Mouse (Mus musculus): ENCODE data around the gene Gm13693.
"Not testable (repeated sequence)": the region's sequence is repeated elsewhere in the genome, so short reads cannot be mapped to it uniquely, and the experiment has no call there.

Gene Gm13693

GRCm38 (mm10) chr2:83961203-83961602 lies at the start of gene Gm13693:
Gm13693 (plus strand) TSS chr2:83961503.
- not testable (repeated sequence) for DNase-seq (ENCODE audit: low read depth, low spot score)

DNA sequence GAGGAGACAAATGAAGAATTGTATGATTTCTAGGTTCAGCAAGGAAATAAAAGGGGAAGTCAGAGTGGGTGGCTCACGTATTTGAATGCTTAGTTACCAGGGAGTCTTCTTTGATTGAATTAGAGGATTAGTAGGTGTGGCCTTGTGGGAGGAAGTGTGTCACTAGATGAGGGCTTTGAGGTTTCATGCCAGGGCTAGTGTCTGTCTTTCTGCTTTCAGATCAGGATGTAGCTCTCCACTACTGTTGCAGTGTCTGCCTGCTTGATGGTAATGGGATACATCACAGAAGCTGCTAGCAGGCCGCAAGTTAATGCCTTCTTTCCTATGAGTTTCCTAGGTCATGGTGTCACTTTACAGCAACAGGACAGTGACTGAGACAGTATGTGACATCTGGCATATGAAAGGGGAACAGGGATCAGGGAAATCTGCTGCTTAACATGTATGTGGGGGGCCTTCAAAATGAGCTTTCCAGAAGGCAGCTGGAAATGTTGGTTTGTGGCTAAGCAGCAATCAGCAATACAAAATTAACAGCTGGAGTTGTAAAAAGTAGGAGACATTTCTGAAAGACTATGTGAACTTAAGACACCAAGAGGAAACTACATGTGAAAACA lies 31.7 kb upstream of the Gm13693 start:
- DNase-seq (ENCODE audit: low read depth, low spot score): no peak

DNA sequence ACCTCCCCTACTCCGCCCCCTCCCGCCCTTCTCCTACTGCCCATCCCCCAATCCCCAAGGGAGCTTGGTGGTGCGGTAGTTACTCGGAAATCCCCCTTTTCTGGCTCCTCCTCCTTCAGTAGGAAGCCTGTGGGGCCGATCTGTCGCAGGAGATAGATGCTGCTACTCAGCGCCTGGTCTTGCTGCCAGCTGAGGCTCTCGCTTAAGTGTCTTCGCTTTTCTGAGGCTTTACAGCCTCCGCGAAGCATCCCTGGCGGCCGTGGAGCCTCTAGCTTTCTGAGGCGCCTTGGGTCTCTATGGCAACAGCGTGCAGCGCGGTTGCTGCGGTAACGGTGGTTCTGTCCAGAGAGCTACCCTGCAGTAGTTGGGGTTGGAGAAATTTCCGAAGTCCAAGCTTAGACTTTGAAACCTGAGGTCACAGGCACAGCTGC lies 20.4 kb upstream of the Gm13693 start, which contains the start of gene Zswim2:
Gene Zswim2 (minus strand): TSS at position 298 of the 431 bp plus-strand sequence.
- no peak for DNase-seq (ENCODE audit: low read depth, low spot score)

GRCm38 (mm10) chr2:83941378-83941777 lies 19.9 kb upstream of the Gm13693 start:
- DNase-seq (ENCODE audit: low read depth, low spot score): no peak

DNA sequence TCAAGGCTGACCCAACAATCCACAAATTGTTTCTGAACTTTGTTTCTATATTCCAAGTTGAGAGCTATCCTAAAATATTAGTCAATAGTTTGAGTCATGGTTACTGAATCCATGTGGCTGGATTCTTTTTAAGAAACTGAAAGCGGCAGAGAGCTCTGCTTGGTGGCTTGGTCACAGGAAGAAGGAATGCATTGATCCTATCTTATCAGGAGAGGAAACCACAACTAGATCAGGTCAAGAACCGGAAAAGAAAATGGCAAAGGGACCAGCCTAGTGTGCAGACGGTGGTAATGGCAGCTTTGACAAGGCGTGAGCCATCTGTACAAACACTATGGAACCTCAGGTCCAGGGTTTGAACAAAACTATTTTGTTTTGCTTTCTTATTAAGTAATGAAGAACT lies 19.5 kb upstream of the Gm13693 start:
- no peak for DNase-seq (ENCODE audit: low read depth, low spot score)

GRCm38 (mm10) chr2:83955393-83955792 lies 5.9 kb upstream of the Gm13693 start, which contains the start of gene Gm13698:
Gm13698 (plus strand) TSS chr2:83955693.
- not testable (repeated sequence) for DNase-seq (ENCODE audit: low read depth, low spot score)

- not testable (repeated sequence) for DNase-seq (ENCODE audit: low read depth, low spot score)
These were observed 5.7 kb downstream of the Gm13693 start, which contains the start of gene Gm13695 for GRCm38 (mm10) chr2:83967013-83967412. Gm13695 (plus strand) TSS chr2:83967313.

DNA sequence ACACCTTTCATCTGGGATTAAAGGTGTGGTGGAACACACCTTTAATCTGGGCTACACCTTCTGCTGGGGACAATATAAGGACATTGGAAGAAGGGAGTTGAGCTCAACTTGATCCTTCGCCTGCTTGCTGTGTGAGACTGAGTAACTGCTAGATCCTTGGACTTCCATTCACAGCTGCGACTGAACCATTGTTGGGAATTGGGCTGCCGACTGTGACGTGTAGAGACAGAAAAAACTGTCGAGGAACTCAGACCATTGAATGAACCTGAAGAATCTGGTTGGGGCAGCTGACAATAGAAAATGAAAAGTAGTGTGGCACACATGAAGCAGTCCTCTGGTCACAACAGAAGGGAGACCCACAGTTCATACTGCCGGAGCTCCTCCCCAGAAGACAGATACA lies 11.5 kb downstream of the Gm13693 start, which contains the start of gene Gm13696:
Gene Gm13696 (plus strand): TSS at position 301 of the 400 bp plus-strand sequence.
- DNase-seq (ENCODE audit: low read depth, low spot score): not testable (repeated sequence)

GRCm38 (mm10) chr2:83978633-83979032 lies 17.3 kb downstream of the Gm13693 start, which contains the start of gene Gm13694:
Gm13694 (plus strand) TSS chr2:83978933.
- not testable (repeated sequence) for DNase-seq (ENCODE audit: low read depth, low spot score)

GRCm38 (mm10) chr2:83984443-83984842 lies 23.1 kb downstream of the Gm13693 start, which contains the start of gene Gm13697:
Gm13697 (plus strand) TSS chr2:83984743.
- not testable (repeated sequence) for DNase-seq (ENCODE audit: low read depth, low spot score)

DNA sequence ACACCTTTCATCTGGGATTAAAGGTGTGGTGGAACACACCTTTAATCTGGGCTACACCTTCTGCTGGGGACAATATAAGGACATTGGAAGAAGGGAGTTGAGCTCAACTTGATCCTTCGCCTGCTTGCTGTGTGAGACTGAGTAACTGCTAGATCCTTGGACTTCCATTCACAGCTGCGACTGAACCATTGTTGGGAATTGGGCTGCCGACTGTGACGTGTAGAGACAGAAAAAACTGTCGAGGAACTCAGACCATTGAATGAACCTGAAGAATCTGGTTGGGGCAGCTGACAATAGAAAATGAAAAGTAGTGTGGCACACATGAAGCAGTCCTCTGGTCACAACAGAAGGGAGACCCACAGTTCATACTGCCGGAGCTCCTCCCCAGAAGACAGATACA lies 28.9 kb downstream of the Gm13693 start, which contains the start of gene Gm13691:
Gene Gm13691 (plus strand): TSS at position 301 of the 400 bp plus-strand sequence.
- not testable (repeated sequence) for DNase-seq (ENCODE audit: low read depth, low spot score)

- DNase-seq (ENCODE audit: low read depth, low spot score): not testable (repeated sequence)
These were observed 32.4 kb downstream of the Gm13693 start for GRCm38 (mm10) chr2:83993639-83994255.

- DNase-seq (ENCODE audit: low read depth, low spot score): not testable (repeated sequence)
These were observed 33.2 kb downstream of the Gm13693 start for GRCm38 (mm10) chr2:83994526-83994925.

- no peak for DNase-seq (ENCODE audit: low read depth, low spot score)
These were observed 47.6 kb downstream of the Gm13693 start for GRCm38 (mm10) chr2:84008913-84009312.

- no peak for DNase-seq (ENCODE audit: low read depth, low spot score)
These were observed 48.5 kb downstream of the Gm13693 start for GRCm38 (mm10) chr2:84009818-84010217.
